Mouse (Mus musculus) C2C12 (cell line): ENCODE measurements at regions not wholly inside any gene's neighbourhood (a gene's known extent, or its start where the extent isn't known, plus 50 kb on each side); places are given as distances from the start of the nearest gene placed in this dataset.

Experiments used
- H3K27me3 ChIP-seq: one replicate; pipeline ENCODE4 v1.6.1; 2011; ENCODE audit not compliant: control insufficient read depth, insufficient read depth, insufficient read length
- H3K36me3 ChIP-seq: one replicate; pipeline ENCODE4 v1.6.1; 2011; ENCODE audit not compliant: control insufficient read depth, insufficient read depth
- H3K4me3 ChIP-seq: one replicate; pipeline ENCODE4 v1.5.1; 2011; ENCODE audit warnings: mild to moderate bottlenecking, control low read depth; ENCODE audit not compliant: poor library complexity, insufficient read depth, severe bottlenecking
- H3K79me2 ChIP-seq: one replicate; pipeline ENCODE4 v1.6.1; 2011; ENCODE audit not compliant: control insufficient read depth, insufficient read depth
- H3K79me3 ChIP-seq: one replicate; pipeline ENCODE4 v1.6.1; 2011; ENCODE audit warnings: low read depth, control low read depth
- H3ac ChIP-seq: one replicate; pipeline ENCODE3; 2011; ENCODE audit warnings: low read depth; ENCODE audit not compliant: control insufficient read depth, insufficient read length
- CEBPB ChIP-seq: IDR thresholded peaks from one replicate; pipeline ENCODE4 v1.6.1; 2011; ENCODE audit warnings: low read depth, mild to moderate bottlenecking, control low read depth, moderate library complexity
- CTCF ChIP-seq: IDR thresholded peaks from one replicate; pipeline ENCODE4 v1.5.1; 2011; ENCODE audit not compliant: control insufficient read depth, insufficient read depth, insufficient read length
- FOSL1 ChIP-seq: IDR thresholded peaks from one replicate; pipeline ENCODE4 v1.8.0; 2011; ENCODE audit warnings: mild to moderate bottlenecking, low read length; ENCODE audit not compliant: poor library complexity, insufficient read depth, severe bottlenecking
- MAX ChIP-seq: IDR thresholded peaks from one replicate; pipeline ENCODE4 v1.6.1; 2011; ENCODE audit warnings: mild to moderate bottlenecking, control low read depth
- MYOD1 ChIP-seq: IDR thresholded peaks from one replicate; pipeline ENCODE4 v1.6.1; 2011; ENCODE audit warnings: low read depth; ENCODE audit not compliant: control insufficient read depth, insufficient read length
- MYOG ChIP-seq: IDR thresholded peaks from one replicate; pipeline ENCODE4 v1.6.1; 2011; ENCODE audit not compliant: control insufficient read depth, insufficient read length; ENCODE audit errors: extremely low read depth
- USF1 ChIP-seq: IDR thresholded peaks from one replicate; pipeline ENCODE4 v1.6.1; 2011; ENCODE audit warnings: low read depth, mild to moderate bottlenecking, control low read depth, moderate library complexity

DNA sequence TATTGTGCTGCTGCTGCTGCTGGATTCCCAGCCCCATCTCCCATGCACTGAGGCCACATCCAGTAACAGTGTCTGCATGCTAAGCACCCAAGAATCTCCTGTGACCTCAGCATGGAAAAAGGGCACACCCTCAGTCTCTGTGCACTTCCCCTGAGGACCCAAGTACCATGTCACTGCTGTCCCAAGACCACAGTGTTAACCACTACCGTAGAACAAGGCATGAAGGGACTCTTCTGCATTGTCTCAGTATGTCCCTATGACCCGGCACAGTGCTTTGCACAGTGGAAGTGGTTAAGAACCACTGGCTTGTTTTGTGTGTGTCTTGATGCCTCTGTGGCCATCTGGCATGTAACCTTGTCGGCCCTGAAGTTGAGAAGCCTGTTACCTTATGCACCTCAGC, 220.6 kb upstream of the Six2 start:
- H3K79me3 ChIP-seq: no peaks in the 10 kb centered on the region
- no peaks in the 10 kb centered on the region for H3K27me3 ChIP-seq
- no peak overlapping the region for H3K4me3 ChIP-seq
- H3K36me3 ChIP-seq: no peaks in the 10 kb centered on the region
- H3ac ChIP-seq: no peak overlapping the region
- no peak for TF ChIP-seq MAX
- TF ChIP-seq CEBPB: no peak
- no peak for TF ChIP-seq CTCF
- TF ChIP-seq MYOG: no peak
- H3K79me2 ChIP-seq: no peaks in the 10 kb centered on the region

DNA sequence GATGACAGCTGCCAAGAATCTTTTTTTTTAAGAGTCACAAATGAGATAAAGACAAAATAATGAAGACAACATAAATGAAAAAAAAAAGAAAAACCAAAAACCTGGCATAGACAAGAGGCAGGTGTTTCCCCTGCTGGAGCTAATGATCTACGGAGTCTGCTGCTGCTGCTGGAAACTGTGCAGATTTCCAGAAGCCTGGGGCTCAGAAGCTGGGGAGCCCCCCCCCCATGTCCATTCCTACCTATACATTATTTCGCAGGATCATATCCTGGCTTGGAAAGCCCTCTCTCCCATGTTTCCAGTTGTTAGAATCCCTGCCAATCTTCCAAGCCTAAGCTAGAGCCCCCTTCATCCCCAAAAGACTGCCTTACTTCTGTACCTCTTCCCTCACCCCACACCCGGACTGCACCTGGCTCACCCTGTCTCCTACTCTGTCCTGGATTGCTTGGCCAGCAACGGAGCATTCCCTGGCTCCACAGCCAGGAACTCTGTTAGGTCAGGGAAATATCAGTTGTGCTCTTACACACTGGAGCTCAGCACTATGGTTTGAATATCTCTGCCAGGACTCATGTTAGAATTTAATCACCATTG, 218.6 kb upstream of the Six2 start:
- H3K27me3 ChIP-seq: no peaks in the 10 kb centered on the region
- H3K36me3 ChIP-seq: no peaks in the 10 kb centered on the region
- no peaks in the 10 kb centered on the region for H3K79me3 ChIP-seq
- no peak overlapping the region for H3ac ChIP-seq
- H3K4me3 ChIP-seq: no peak overlapping the region
- H3K79me2 ChIP-seq: no peaks in the 10 kb centered on the region
- TF ChIP-seq USF1 (no peak), MYOG (no peak), MAX (no peak), MYOD1 (no peak), CTCF (no peak), CEBPB (no peak), FOSL1 (no peak)

DNA sequence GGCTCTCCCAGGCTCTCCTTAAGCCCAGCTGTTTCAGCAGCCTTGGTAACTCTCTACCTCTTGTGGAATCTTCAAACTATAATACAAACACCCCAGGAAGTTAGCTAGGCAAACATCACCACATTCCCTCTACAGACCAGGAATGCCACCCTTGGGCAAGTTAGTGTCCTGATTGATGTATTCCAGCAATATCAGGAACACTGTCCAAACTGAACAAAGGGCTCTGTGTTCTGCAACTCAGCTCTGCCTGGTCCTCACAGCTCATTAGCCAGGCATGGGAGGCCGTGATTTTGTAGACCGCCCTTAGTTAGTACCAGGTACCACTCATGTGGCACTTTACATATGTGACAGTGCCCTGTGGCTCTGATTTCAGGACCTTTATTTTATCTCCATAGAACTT, 214.5 kb upstream of the Six2 start:
- no peaks in the 10 kb centered on the region for H3K36me3 ChIP-seq
- H3K79me3 ChIP-seq: no peaks in the 10 kb centered on the region
- TF ChIP-seq MYOD1: no peak
- TF ChIP-seq MAX: no peak
- TF ChIP-seq FOSL1: no peak
- no peak for TF ChIP-seq USF1
- TF ChIP-seq CTCF: no peak
- TF ChIP-seq CEBPB: no peak
- no peak for TF ChIP-seq MYOG
- H3K79me2 ChIP-seq: no peaks in the 10 kb centered on the region
- H3K27me3 ChIP-seq: no peaks in the 10 kb centered on the region
- no peak overlapping the region for H3ac ChIP-seq
- no peak overlapping the region for H3K4me3 ChIP-seq

DNA sequence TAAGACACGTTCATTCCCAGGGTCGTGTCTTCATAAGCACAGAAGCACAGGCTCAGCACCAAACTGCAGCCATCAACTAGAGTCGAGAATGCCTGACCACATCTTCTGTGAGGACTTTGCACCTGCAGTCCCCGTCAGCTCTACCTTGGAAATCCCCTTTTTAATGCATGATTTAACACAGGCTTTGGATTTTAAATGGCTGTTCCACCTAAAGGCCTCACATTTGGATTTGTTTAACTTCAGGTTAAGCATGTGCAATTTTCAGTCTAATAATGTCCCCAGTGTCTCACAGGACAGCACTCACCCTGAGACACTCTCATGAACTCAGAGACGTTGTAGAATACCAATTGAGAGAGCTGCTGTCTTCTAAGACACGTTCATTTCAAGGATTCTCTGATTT, 211.0 kb upstream of the Six2 start:
- no peak overlapping the region for H3K4me3 ChIP-seq
- no peak for TF ChIP-seq USF1
- no peak for TF ChIP-seq MYOD1
- no peak for TF ChIP-seq FOSL1
- TF ChIP-seq MAX: no peak
- no peak for TF ChIP-seq CEBPB
- no peak for TF ChIP-seq MYOG
- no peak for TF ChIP-seq CTCF
- H3K27me3 ChIP-seq: no peaks in the 10 kb centered on the region
- H3K36me3 ChIP-seq: no peaks in the 10 kb centered on the region
- no peaks in the 10 kb centered on the region for H3K79me2 ChIP-seq
- no peak overlapping the region for H3ac ChIP-seq
- no peaks in the 10 kb centered on the region for H3K79me3 ChIP-seq

DNA sequence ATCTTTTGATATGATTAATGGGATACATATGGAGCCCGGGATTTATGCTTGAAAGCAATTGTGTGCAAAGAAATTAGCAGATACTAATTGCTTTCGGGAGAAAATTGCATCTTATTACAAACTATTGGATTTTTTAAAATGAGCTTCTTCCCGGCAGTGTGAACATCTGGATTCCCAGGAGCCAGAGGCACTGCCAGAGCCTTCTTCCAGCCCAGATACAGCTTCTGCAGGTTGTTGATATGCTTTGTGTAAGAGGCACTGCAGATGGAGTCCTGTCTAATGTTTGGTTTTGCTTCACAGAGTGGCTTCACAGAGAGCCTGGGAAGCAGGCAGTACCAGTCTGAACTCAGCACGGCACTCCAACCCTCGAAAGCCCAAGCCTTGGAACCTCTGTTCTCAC, 207.9 kb upstream of the Six2 start:
- Histone ChIP-seq H3ac (no peak overlapping the region), H3K36me3 (no peaks in the 10 kb centered on the region), H3K79me3 (no peaks in the 10 kb centered on the region), H3K79me2 (no peaks in the 10 kb centered on the region), H3K27me3 (no peaks in the 10 kb centered on the region), H3K4me3 (no peak overlapping the region)
- no peak for TF ChIP-seq CTCF

DNA sequence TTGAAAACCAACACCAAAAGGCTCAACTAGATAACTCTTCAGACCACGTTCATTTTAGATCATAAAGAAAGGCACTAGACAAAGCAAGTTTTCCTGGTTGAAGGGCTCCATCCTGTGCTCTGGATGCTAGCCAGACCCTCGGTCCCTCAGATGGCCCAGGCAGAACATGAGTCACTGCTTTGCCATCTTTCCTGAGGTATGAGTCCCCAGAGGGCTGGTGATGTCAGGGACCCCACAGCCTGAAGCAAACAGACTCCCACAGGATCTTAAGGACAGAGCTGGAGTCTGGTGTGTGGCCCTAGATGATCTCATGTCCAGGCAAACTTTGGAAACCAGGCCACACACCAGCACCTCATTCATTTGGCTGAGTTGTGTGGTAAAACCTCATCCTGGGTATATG, 203.2 kb upstream of the Six2 start:
- H3ac ChIP-seq: no peak overlapping the region
- H3K79me3 ChIP-seq: no peaks in the 10 kb centered on the region
- no peaks in the 10 kb centered on the region for H3K27me3 ChIP-seq
- no peaks in the 10 kb centered on the region for H3K36me3 ChIP-seq
- no peaks in the 10 kb centered on the region for H3K79me2 ChIP-seq
- TF ChIP-seq FOSL1: no peak
- TF ChIP-seq MYOD1: peak; percentile 18
- H3K4me3 ChIP-seq: no peak overlapping the region
